Mouse (Mus musculus): ENCODE measurements around the gene Glis3.

Glis3 gene

GRCm38 (mm10) chr19:28655166-28655565 lies 24.7 kb downstream of the Glis3 start:
- DNase-seq = peak; percentile 80

GRCm38 (mm10) chr19:28650836-28651235 lies 29.0 kb downstream of the Glis3 start:
- no peak for DNase-seq

GRCm38 (mm10) chr19:28649489-28649888 lies 30.4 kb downstream of the Glis3 start:
- DNase-seq = no peak

DNA sequence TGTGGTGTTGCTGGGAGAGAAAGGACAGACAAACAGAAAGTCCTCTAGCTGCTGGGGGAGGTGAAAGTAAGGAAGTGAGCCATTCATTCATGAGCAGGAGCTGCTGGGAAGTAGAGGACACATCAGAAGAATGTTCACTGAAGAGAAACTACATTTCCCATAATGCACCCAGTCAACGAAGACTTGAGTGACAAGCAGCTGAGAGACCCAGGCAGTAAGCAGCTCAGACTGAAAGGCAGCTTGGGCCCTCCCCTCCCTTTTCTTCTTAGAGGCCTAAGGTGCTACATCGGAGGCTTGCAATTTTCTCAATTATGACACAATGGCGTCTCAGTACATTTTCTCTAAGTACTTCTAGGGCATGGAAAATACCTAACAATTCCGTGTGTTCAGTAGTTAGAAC lies 31.0 kb downstream of the Glis3 start:
- no peak for DNase-seq

DNA sequence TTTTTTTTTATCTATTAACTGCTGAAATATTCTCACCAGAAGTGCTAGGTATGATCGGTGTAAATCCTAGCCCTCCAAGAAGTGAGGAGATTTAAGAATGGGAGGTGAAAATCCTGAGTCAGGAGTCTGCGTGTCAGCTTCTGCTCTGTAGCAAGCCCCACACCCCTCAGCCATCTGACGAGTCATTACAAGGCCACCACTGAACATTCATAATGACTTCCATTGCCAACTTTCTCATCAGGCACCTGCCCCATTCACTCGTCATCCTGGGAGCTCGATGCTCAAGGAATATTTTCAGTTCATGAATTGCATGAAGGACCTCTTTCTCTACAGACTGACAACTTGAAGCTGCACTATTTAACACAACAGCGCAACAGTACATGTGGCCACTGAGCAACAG lies 32.5 kb downstream of the Glis3 start:
- DNase-seq = peak; percentile 55

DNA sequence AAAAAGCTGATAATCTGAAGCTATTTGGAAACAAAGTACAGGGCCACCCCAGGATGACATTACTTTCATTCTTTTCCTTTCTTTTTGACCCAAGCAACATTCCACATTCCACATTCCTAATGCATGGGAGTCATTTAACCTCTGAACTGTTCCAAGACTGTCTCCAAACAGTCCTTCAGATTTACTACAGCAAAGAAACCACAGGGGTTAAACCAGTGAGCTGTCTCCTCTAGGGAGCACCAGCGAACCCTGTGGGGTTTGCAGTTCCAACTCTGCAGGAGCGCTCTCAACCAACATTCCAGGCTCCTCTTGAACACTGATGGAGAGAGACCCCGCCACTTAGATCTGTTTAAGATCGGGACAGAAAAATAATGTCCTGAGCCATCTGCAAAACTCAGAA lies 33.6 kb downstream of the Glis3 start:
- DNase-seq = no peak

DNA sequence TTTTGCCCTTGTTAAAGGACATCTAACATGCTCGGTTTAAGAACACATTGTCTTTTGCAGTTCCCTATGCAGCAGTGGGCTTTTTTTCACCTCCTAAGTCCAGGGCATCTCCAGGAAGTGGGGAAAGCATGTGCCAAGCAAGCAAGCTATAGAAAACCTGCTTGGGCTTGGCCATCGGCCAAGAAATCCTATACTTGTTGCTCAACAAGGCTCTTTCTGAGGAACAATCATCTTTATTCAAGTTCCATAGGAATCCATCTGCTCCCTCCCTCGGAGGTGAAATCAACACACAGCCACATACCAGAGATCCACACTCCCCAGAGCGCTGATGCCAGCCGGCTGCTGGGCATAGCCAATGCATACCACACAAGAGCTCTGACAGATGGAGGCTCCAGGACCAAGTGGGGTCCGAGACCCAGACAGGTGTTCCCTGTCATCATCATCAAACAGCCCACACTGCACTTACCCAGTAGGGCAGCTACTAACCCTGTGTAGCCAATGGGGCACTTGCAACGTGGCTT lies 39.0 kb downstream of the Glis3 start:
- DNase-seq = peak; percentile 83

DNA sequence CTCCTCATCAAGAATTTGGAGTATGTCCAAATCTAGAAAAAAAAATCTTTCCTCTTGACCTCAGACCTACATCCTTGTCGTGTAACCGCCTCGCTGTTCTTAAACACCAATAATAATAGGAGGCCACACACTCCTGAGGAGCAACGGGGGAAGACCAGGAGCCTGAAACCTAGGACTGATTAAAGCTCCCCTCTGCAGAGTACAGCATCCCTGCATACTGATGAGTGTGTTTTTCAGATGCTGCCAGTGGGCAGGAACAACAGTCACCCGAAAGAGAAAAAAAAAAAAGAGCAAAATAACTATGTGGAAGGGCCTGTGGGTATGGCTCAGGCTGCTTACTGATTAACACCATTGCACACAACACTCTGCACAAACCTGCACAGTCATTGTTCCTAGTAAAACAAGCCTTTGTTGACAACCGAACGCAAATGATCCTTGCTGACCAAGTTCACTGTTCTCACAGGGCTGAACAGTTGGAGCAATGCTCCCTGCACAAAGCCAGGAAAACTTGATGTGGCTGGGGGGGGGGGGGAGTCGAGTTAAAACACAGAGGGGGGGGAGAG lies 43.8 kb downstream of the Glis3 start:
- peak; percentile 12 for DNase-seq

GRCm38 (mm10) chr19:28634986-28635385 lies 44.9 kb downstream of the Glis3 start:
- DNase-seq = no peak

GRCm38 (mm10) chr19:28628416-28628815 lies 51.5 kb downstream of the Glis3 start:
- no peak for DNase-seq

GRCm38 (mm10) chr19:28626189-28626588 lies 53.7 kb downstream of the Glis3 start:
- peak; percentile 51 for DNase-seq

- DNase-seq = peak; percentile 73
Observed at GRCm38 (mm10) chr19:28624571-28624970, 55.3 kb downstream of the Glis3 start.

GRCm38 (mm10) chr19:28623726-28624125 lies 56.2 kb downstream of the Glis3 start:
- peak; percentile 97 for DNase-seq

DNA sequence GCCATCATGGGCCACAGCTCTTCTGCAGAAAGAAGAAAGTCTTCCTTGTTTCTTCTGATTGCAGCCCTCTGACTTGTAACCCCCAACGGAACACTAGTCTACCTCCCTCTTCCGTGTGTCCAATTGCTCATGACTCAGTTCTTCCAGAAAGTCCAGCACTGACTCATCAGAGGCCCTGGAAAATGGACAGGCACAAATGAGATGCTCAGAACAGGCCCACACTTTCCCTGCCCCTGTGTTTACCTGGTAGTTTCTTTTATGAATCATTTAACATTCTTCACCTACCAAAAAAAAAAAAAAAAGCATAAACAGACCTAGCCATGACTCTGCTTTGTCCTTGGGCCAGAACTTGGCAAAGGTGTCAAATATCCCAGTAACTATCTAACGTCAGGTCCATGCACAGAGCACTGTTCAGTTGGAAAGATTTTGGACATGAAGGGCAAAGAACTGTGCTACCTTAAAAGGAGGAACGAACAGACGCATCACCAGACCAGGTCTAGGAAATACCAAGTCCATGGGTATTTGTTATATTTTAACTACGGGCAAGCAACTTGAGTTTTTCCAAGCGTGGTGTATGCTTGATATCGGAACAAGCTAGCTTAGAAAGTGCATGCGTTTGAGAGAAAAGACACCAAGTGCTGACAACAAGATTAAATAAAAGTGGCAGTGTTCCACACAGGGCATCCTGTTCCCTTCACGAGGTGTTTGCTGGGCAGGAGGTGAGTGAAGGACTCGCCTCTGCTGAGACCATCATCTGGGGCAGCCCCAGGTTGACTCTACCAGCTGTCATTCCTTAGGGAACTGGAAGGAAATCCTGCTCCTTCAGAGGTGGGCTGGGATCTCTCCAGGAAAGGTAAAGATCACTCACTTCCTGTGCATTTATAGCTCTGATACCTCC lies 58.0 kb downstream of the Glis3 start:
- peak; percentile 81 for DNase-seq

DNA sequence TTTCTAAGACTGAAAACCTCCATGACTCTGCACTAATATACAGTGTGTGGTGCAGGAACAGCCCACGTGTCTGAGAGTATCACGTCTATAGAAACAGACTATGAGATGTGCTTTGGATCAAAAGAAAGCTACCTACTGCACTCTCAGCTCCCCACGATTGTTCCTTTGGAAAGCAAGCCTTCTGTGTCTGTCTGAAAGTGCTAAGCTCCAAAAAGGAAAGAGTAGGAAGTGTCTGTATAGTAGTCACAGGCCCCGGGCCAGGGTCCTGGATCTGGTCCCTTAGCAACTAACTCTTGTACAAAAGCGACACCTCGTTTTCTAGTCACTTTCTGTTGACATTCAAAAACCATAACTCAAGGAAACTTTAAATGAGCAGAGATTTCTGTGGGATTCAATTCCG lies 62.1 kb downstream of the Glis3 start:
- DNase-seq = peak; percentile 35

GRCm38 (mm10) chr19:28617191-28617590 lies 62.7 kb downstream of the Glis3 start:
- peak; percentile 74 for DNase-seq

- no peak for DNase-seq
Observed at GRCm38 (mm10) chr19:28616487-28616886, 63.4 kb downstream of the Glis3 start.

DNA sequence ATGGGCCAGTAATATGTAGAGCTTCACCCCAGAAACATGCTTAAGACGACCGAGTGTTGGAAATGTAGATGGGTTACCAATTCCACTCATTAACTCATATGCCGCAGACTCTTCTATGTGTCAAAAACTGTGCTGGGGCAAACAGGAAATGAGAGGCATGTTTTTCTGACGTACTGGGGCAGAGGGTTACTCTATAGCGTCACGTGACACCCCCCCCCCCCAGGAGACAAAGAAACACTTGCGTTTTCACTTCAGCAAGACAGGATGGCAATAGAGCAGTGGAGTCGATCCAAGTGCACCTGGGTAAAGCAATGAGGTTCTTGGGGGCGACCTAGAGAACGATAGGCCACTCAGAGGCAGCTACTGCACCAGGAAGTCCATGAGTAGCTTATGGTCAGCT lies 67.6 kb downstream of the Glis3 start:
- DNase-seq = peak; percentile 55

DNA sequence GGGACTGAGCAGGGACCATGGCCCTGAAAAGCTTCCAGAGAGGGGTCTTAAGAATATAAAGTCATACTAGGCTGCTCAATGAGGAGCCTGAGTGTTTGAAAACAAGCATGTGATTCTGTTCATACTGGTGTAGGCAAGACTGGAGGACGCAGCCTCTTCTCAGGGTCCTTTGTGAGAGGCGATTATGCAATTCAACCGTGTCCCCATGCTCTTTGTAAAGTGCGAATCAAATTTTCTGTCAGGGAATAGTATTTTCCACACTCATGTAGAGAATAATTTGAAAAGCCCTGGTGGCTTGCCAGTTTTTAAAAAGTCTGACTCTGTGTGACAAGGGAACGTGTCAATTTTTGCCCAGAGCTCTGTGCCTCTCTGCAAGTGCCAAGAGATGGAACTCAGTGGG lies 71.1 kb downstream of the Glis3 start:
- DNase-seq = no peak

GRCm38 (mm10) chr19:28608277-28608676 lies 71.6 kb downstream of the Glis3 start:
- DNase-seq = peak; percentile 94

GRCm38 (mm10) chr19:28600866-28601265 lies 79.0 kb downstream of the Glis3 start:
- peak; percentile 21 for DNase-seq

- peak; percentile 77 for DNase-seq
Observed at GRCm38 (mm10) chr19:28594215-28594614, 85.7 kb downstream of the Glis3 start.

DNA sequence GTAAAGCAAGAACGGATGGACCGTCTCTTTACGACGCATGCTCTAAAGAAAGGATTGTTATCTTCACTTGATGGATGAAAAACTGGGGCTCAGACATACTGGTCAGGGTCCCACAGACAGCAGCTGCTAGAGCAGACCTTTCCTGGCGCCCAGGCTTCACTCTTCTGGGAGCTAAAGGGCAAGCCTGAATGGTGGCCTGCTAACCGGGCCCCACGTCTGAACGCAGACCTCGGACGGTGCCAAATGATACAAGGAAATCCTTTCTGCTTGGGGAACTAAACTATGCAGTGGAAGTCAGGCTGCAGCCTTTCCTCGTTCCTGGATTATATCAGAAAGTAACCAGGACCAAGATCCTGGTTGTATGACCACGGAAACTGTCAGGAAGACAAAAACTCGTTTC lies 86.9 kb downstream of the Glis3 start:
- DNase-seq = peak; percentile 86
